Mouse (Mus musculus) spleen, adult 2 months (tissue): Measurements from ENCODE around the gene Nfia.

Experiments
- CTCF ChIP-seq: fragments of 200-500 bp; IDR thresholded peaks from 2 replicates; pipeline ENCODE4 v1.5.1; 2011; ENCODE audit warnings: mild to moderate bottlenecking, inconsistent platforms; ENCODE audit not compliant: insufficient read depth, insufficient read length, insufficient replicate concordance; ENCODE audit errors: extremely low read depth
- POLR2A ChIP-seq: fragments of 200-500 bp; IDR thresholded peaks from 2 replicates; pipeline ENCODE4 v1.6.1; 2011; ENCODE audit warnings: low read depth, low read length, inconsistent platforms

- TF ChIP-seq POLR2A, result no peak
- no peak for TF ChIP-seq CTCF
Measured at GRCm38 (mm10) chr4:98108676-98109016, 336.1 kb downstream of the Nfia start.
